Mouse (Mus musculus) inflammation-experienced regulatory T-cells, adult 6 months (primary cell): ENCODE measurements around the gene Hmx1. TPM values are rescaled to one million over a fixed set of nuclear protein-coding genes. Genes with fewer than 3 reads are reported as not detected.

Experiments used
- ATAC-seq: one replicate; pipeline ENCODE4 v1.8.0; 2017
- polyA plus RNA-seq, 3 experiments: library from polyadenylated mRNA; unstranded; fragments of 100-300 nt; shearing (Covaris generic); gene quantifications; one replicate each; pipeline ENCODE4 v1.2.1; 2017

Hmx1 gene
- polyA plus RNA-seq, 3 experiments from 2014 or later, result not detected

DNA sequence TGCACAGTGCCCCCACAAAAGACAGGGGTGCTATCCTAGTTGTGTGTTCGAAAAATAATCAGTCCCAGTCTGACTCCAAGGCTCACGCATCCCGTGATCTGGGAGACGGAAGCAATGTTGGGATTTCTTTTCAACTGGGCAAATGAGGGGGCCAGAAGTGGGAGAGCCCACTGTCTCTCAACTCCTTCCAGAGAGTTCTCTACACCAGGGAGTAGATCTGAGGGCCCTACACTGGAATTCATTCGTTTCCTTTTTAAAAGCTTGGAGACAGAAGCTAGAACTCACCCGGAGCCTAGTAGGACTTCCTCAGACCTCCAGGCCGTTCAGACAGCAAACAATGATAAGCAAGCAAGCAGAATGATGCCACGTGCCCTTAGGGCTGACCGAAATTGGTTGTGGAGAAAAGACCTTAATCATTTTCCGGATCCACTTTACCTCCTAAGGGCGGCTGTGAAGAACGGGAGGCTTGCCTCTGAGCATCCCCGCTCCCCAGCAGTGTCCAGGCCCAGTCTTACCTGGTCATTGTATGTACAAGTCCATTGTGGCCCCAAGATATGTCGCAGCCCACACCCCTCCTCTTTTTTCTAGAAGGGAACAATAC, 9.5 kb downstream of the Hmx1 start:
- ATAC-seq, result no peak

GRCm38 (mm10) chr5:35399061-35399460, 10.2 kb downstream of the Hmx1 start:
- ATAC-seq, result no peak

GRCm38 (mm10) chr5:35399704-35400320, 10.9 kb downstream of the Hmx1 start:
- ATAC-seq, result no peak

DNA sequence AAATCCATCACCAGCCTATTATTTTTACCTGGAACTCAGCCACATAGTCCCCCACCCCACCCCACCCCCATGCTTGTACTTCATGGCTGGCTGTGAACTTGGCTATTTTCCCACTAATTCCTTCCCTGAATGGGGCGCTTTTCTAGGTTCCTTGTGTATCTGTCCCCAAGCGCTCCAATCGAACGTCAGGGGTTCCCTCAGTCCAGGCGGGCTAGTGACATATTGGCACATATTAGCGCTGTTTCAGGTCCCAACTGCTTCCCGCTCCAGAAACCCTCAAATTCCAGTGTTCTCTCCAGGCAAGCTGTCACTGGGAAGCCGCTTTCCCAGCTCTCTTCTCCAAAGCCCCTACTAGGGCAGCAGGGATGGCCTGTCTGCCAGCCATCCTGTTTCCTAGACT, 12.3 kb downstream of the Hmx1 start:
- ATAC-seq, result no peak

DNA sequence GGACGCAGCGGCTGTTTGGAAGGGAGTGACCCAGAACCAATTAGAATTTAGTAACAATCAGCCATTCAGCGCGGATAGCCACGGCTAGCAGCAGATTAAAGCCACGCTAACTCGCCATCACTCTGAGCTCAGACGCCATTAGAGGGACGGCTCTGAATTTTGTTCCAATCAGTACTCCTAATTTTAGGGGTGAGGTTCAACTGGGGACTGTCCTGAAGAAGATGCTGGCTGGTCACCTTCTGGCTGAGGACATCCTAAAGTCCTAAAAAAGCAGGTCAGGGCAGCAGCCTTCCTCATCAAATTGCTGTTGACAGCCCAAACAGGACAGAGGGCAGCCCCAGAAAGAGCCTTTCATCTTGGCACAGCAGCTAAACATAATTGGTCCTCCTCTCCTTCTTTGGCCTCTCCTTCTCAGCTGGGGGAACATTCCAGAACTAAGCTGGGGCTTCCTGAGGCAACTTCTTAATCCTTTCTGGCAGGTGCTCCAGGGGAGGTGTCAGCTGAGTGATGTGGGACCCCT, 18.6 kb downstream of the Hmx1 start:
- no peak for ATAC-seq

- no peak for ATAC-seq
These were observed 22.1 kb downstream of the Hmx1 start for GRCm38 (mm10) chr5:35411028-35411427.

DNA sequence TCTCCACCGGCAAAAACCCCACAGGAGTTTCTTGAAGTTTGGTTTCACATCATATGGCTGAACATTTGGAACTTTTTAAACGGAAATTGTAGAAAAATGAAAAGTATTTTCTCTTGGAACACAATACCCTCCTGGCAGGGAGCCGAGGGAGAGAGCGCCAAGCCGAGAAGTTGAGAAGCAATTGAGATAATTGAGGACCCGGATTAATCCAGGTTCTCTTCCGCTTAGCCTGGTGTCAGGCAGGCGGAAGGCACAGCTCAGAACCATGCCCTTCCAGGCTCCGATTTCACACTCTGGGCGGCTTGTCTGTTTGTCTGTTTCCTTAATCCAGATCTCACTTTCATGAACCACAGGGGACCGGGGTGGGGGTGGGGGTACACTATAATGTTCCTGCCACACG, 23.9 kb downstream of the Hmx1 start:
- ATAC-seq, result no peak

GRCm38 (mm10) chr5:35417707-35418106, 28.8 kb downstream of the Hmx1 start:
- no peak for ATAC-seq

DNA sequence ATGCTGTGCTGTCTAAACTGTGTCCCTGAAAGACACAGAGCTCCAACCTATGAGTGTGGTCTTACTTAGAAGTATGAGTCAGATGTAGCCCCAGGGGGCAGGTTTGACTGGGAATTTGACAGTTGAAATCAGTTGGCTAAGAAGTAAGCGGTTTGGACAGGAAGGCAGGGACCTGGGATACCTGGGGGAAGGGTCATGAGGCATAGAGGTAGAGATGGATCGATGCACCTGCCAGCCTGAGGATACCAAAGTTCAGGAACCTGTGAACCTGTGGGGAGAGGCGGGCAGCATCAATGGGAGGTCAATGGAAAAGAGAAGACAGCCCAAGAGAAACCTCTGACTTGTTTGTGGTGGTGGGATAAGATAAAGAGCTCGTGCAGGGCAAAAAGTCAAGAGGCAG, 32.7 kb downstream of the Hmx1 start:
- ATAC-seq, result no peak

DNA sequence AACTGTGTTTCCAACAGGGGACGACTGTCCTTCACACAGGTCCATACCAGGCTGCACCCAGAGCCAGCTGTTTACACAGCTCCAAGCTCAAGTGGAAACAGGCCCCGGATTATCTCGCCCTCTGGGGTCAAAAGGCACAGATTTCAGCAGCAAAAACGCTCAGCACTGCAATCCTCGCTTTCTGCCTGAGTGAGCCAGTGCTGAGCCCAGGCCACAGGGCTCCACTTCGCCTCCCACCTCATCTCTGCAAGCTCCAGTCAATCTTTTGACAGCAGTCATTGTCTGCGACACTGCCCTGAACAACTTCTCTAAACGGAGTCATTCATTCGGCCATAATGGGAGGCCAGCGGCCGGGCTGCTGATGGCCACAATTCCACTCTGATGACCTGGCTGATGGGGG, 36.3 kb downstream of the Hmx1 start:
- ATAC-seq, result no peak

DNA sequence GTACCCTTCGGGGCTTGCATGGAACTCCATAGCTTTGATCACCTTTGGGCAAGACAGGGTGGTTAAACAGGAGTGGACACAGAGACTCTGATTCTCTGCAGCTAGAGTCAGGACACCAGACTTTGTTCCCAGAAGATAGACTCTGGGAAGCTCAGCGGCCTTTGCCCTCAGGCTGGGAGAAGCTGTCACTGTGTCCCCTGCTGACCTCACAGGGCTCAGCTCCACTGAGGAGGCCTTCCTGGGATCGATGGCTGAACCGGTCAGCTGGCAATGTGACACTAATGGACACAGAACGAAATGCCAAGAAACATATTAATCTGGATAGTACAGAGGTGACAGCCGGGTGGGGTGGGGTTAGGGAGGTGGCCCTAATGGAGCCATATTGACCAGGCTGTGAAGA, 39.0 kb downstream of the Hmx1 start:
- no peak for ATAC-seq

- ATAC-seq, result no peak
These were observed 39.5 kb downstream of the Hmx1 start for GRCm38 (mm10) chr5:35428421-35428820.

DNA sequence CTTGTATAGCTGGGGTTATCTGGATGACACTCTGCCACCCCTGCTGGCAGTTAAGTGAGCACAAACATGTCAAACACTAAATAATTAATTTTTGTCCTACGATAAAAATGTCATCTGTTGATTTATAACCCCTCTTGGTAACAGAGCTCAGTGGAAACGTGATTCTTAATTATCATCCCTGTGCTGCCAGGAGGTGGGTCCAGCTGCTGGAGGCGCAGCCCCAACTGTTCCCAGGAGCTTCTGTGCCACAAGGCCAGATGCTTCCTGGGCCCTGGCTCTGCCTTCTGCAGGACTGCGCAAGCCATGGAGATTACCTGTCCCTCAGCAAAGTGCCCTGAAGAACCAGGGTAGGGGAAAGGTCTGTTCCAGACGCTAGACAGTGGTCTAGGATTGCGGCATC, 43.2 kb downstream of the Hmx1 start:
- ATAC-seq, result no peak

- ATAC-seq, result no peak
These were observed 45.1 kb downstream of the Hmx1 start for GRCm38 (mm10) chr5:35434038-35434437.

- no peak for ATAC-seq
These were observed 45.8 kb downstream of the Hmx1 start for GRCm38 (mm10) chr5:35434703-35435102.

DNA sequence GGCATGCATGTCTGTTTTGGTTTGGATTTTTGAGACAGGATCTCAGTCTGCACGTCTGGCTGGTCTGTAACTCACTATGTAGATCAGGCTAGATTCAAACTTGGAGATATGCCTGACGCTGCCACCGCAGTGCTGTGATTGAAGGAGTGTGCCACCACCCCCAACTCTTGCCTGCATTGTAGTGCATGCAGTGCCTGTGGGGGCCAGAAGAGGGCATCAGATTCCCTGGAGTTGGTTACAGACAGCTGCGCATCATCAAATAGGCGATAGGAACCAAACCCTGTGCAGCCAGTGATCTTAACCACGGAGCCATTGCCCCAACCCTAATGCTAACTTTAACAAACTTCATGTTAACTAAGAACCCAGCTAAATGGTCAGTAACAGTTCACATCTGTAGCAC, 49.9 kb downstream of the Hmx1 start:
- ATAC-seq, result no peak

- no peak for ATAC-seq
These were observed 51.6 kb downstream of the Hmx1 start for GRCm38 (mm10) chr5:35440459-35440858.

GRCm38 (mm10) chr5:35441411-35441810, 52.5 kb downstream of the Hmx1 start:
- no peak for ATAC-seq

GRCm38 (mm10) chr5:35444731-35445130, 55.8 kb downstream of the Hmx1 start:
- no peak for ATAC-seq

DNA sequence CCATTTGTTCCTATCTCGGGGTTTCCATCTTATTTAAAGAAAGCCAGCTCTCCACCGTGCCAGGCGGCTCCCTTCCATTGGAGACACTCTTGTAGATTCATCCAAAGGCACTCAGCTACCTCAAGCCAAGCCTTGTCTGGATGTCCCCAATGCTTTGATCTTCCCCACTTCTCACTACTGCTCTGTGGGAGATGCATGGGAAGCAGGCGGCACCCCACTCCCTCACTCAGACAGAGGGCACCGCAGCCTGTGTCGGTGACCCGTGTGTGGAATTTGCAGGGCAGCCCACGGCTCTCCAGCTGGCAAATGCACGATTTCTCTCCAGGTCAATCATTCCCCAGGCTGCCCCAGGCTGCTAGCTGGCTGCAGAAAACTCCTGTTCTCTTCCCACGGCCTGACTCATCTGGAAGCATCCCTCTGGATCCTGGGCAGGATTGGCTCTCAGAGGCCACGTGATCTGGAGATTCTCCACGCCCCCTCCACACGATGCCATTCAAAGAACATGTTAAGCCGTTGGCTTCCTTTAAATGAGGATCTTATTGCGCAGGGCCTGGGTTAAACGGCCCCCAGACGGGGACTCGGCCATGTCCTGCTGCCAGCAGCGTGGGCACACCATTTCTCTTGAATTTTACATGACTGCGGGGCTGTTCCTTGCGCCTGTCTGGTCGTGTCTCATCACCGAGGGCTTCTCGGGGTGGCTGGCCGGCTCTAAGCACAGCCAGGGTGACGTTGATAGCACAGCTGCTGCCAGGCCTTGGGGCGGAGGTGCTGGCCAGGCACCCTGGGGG, 58.9 kb downstream of the Hmx1 start:
- ATAC-seq, result no peak
